Mouse (Mus musculus) MEL (cell line): ENCODE results near the gene Sh3tc1. TPM values are rescaled to one million over a fixed set of nuclear protein-coding genes. Genes with fewer than 3 reads are reported as not detected.

Experiments used
- DNase-seq: peaks from one replicate; pipeline ENCODE4 v3.0.0; 2011; ENCODE audit warnings: low read depth, low spot score
- H3K27ac ChIP-seq: 2 replicates; pipeline ENCODE4 v1.5.1; 2012; ENCODE audit warnings: low read depth, mild to moderate bottlenecking, control low read depth, low read length, moderate library complexity; ENCODE audit not compliant: control insufficient read depth
- H3K27me3 ChIP-seq, 2 experiments: fragments of 150-350 bp in 1 of 2; sonication (generic) in 1 of 2; 2 replicates each; pipeline ENCODE4 v1.6.1; 2012; ENCODE audit warnings: low read length in 2 of 2, mild to moderate bottlenecking in 2 of 2, improper control_type of control experiment in 1 of 2, moderate library complexity in 1 of 2; ENCODE audit not compliant: insufficient read depth in 2 of 2, control insufficient read depth in 1 of 2
- H3K36me3 ChIP-seq, 2 experiments: 2 replicates each; pipeline ENCODE4 v1.6.1; 2012 to 2014; ENCODE audit warnings: low read length in 2 of 2, improper control_type of control experiment in 1 of 2, inconsistent platforms in 1 of 2, mild to moderate bottlenecking in 1 of 2; ENCODE audit not compliant: insufficient read depth in 2 of 2, control insufficient read depth in 1 of 2
- H3K4me1 ChIP-seq, 2 experiments: fragments of 150-350 bp in 1 of 2; sonication (generic) in 1 of 2; 2 replicates each; pipeline ENCODE4 v1.6.1; 2012; ENCODE audit warnings: low read length in 2 of 2, improper control_type of control experiment in 1 of 2, mild to moderate bottlenecking in 1 of 2; ENCODE audit not compliant: insufficient read depth in 2 of 2, control insufficient read depth in 1 of 2
- H3K4me3 ChIP-seq, 2 experiments: fragments of 150-350 bp in 1 of 2; sonication (generic) in 1 of 2; 2 replicates each; pipeline ENCODE4 v1.5.1; 2012; ENCODE audit warnings: low read depth in 2 of 2, low read length in 2 of 2, mild to moderate bottlenecking in 2 of 2, moderate library complexity in 2 of 2, control low read depth in 1 of 2, improper control_type of control experiment in 1 of 2; ENCODE audit not compliant: control insufficient read depth in 1 of 2, insufficient read depth in 1 of 2
- H3K79me2 ChIP-seq: 2 replicates; pipeline ENCODE4 v1.6.1; 2012; ENCODE audit warnings: mild to moderate bottlenecking, low read length, moderate library complexity; ENCODE audit not compliant: control insufficient read depth, poor library complexity, insufficient read depth
- H3K9ac ChIP-seq: 2 replicates; pipeline ENCODE4 v1.6.1; 2012; ENCODE audit warnings: low read depth, mild to moderate bottlenecking, control low read depth, low read length, moderate library complexity; ENCODE audit not compliant: control insufficient read depth, poor library complexity, severe bottlenecking
- H3K9me3 ChIP-seq: fragments of 150-350 bp; sonication (generic); replicated peaks from 2 replicates; pipeline ENCODE4 v1.6.1; 2012; ENCODE audit warnings: mild to moderate bottlenecking, low read length, improper control_type of control experiment, moderate library complexity; ENCODE audit not compliant: insufficient read depth
- CHD2 ChIP-seq: IDR thresholded peaks from 2 replicates; pipeline ENCODE4 v1.6.1; 2011; ENCODE audit warnings: low read length, improper control_type of control experiment
- E2F4 ChIP-seq: IDR thresholded peaks from 2 replicates; pipeline ENCODE4 v1.6.1; 2011; ENCODE audit warnings: low read depth, low read length, improper control_type of control experiment, borderline replicate concordance
- ETS1 ChIP-seq: IDR thresholded peaks from 2 replicates; pipeline ENCODE4 v1.6.1; 2012; ENCODE audit warnings: low read depth, mild to moderate bottlenecking, inconsistent platforms, low read length, improper control_type of control experiment, moderate library complexity
- GABPA ChIP-seq: IDR thresholded peaks from 2 replicates; pipeline ENCODE4 v1.6.1; 2012; ENCODE audit warnings: low read depth, mild to moderate bottlenecking, inconsistent platforms, low read length, improper control_type of control experiment, moderate library complexity
- GATA1 ChIP-seq: IDR thresholded peaks from 2 replicates; pipeline ENCODE4 v1.6.1; 2011; ENCODE audit warnings: low read depth, low read length, improper control_type of control experiment
- JUND ChIP-seq: IDR thresholded peaks from 2 replicates; pipeline ENCODE4 v1.6.1; 2011; ENCODE audit warnings: low read depth, mild to moderate bottlenecking, improper control_type of control experiment, low read length
- KAT2A ChIP-seq: conservative IDR thresholded peaks from 2 replicates; pipeline ENCODE4 v1.6.1; 2012; ENCODE audit warnings: low read depth, low read length, improper control_type of control experiment, inconsistent platforms
- MAFK ChIP-seq: IDR thresholded peaks from 2 replicates; pipeline ENCODE4 v1.6.1; 2011; ENCODE audit warnings: low read depth, mild to moderate bottlenecking, low read length, improper control_type of control experiment, borderline replicate concordance
- MAX ChIP-seq: IDR thresholded peaks from 2 replicates; pipeline ENCODE4 v1.6.1; 2011; ENCODE audit warnings: low read length, improper control_type of control experiment
- MEF2A ChIP-seq: IDR thresholded peaks from 2 replicates; pipeline ENCODE4 v1.6.1; 2014; ENCODE audit warnings: low read depth, mild to moderate bottlenecking, inconsistent platforms, low read length, improper control_type of control experiment; ENCODE audit not compliant: poor library complexity, insufficient replicate concordance, severe bottlenecking; ENCODE audit errors: extremely low read depth
- MYB ChIP-seq: IDR thresholded peaks from 2 replicates; pipeline ENCODE4 v1.6.1; 2011; ENCODE audit warnings: mild to moderate bottlenecking, low read depth, low read length, improper control_type of control experiment
- POLR2A ChIP-seq, 2 experiments: IDR thresholded peaks; 2 replicates each; pipeline ENCODE4 v1.6.1; 2011 to 2012; ENCODE audit warnings: low read length in 2 of 2, mild to moderate bottlenecking in 2 of 2, control low read depth in 1 of 2, improper control_type of control experiment in 1 of 2, low read depth in 1 of 2, moderate library complexity in 1 of 2; ENCODE audit not compliant: control insufficient read depth in 1 of 2, insufficient read depth in 1 of 2, poor library complexity in 1 of 2
- POLR2AphosphoS2 ChIP-seq: IDR thresholded peaks from 2 replicates; pipeline ENCODE4 v1.6.1; 2011; ENCODE audit warnings: low read length, improper control_type of control experiment
- SMC3 ChIP-seq: IDR thresholded peaks from 2 replicates; pipeline ENCODE4 v1.6.1; 2011; ENCODE audit warnings: low read depth, low read length, improper control_type of control experiment
- TAL1 ChIP-seq: IDR thresholded peaks from 2 replicates; pipeline ENCODE4 v1.6.1; 2012; ENCODE audit warnings: mild to moderate bottlenecking, inconsistent platforms, low read length, moderate library complexity, mixed read lengths
- TBP ChIP-seq: IDR thresholded peaks from 2 replicates; pipeline ENCODE4 v1.8.0; 2011; ENCODE audit warnings: low read depth, low read length, improper control_type of control experiment
- TCF12 ChIP-seq: IDR thresholded peaks from 2 replicates; pipeline ENCODE4 v1.6.1; 2014; ENCODE audit warnings: low read depth, mild to moderate bottlenecking, inconsistent platforms, low read length, improper control_type of control experiment, moderate library complexity
- USF2 ChIP-seq, 2 experiments: IDR thresholded peaks; 2 replicates each; pipeline ENCODE4 v1.6.1; 2011 to 2012; ENCODE audit warnings: improper control_type of control experiment in 2 of 2, low read length in 2 of 2, borderline replicate concordance in 1 of 2, inconsistent platforms in 1 of 2, low read depth in 1 of 2, mild to moderate bottlenecking in 1 of 2; ENCODE audit not compliant: insufficient read depth in 1 of 2
- ZC3H11A ChIP-seq: IDR thresholded peaks from 2 replicates; pipeline ENCODE4 v1.6.1; 2012; ENCODE audit warnings: low read depth, mild to moderate bottlenecking, inconsistent platforms, low read length, improper control_type of control experiment
- ZMIZ1 ChIP-seq: IDR thresholded peaks from 2 replicates; pipeline ENCODE4 v1.6.1; 2012; ENCODE audit warnings: low read depth, mild to moderate bottlenecking, inconsistent platforms, low read length, improper control_type of control experiment, moderate library complexity
- ZNF384 ChIP-seq: IDR thresholded peaks from 2 replicates; pipeline ENCODE4 v1.6.1; 2012; ENCODE audit warnings: low read depth, mild to moderate bottlenecking, inconsistent platforms, low read length, improper control_type of control experiment
- polyA plus RNA-seq, 2 experiments: library from polyadenylated mRNA; stranded (reverse) in 1 of 2; unstranded in 1 of 2; fragments of >175 nt in 1 of 2; fragments of >200 nt in 1 of 2; gene quantifications; 2 replicates each; pipeline versions ENCODE4 v1.2.1 to v1.2.4; 2012; ENCODE audit warnings: low replicate concordance in 2 of 2, low read depth in 1 of 2; ENCODE audit not compliant: insufficient read length in 2 of 2, insufficient read depth in 1 of 2, missing spikeins in 1 of 2
- total RNA-seq: library from RNA; depleted of rRNA; stranded (reverse); fragments of 300-350 nt; gene quantifications from 2 replicates; pipeline ENCODE4 v1.2.3, GENCODE M21; 2012

Sh3tc1 gene
- total and polyA plus RNA-seq, 3 experiments = not detected

- Histone ChIP-seq H3K9ac (no peak overlapping the region), H3K4me1 (no peaks in the 10 kb centered on the region), H3K4me3 (no peak overlapping the region), H3K27me3 (no peaks in the 10 kb centered on the region), H3K27ac (no peak overlapping the region), H3K36me3 (no peaks in the 10 kb centered on the region), H3K9me3 (no peaks in the 10 kb centered on the region), H3K79me2 (no peaks in the 10 kb centered on the region)
- no peak for TF ChIP-seq MAFK
- TF ChIP-seq KAT2A = no peak
- no peak for TF ChIP-seq TAL1
- TF ChIP-seq CHD2 = no peak
- no peak for TF ChIP-seq MYB
- TF ChIP-seq POLR2AphosphoS2 = no peak
- DNase-seq = no peak
These were observed 9.2 kb downstream of the Sh3tc1 start for GRCm38 (mm10) chr5:35730552-35730951.

- Histone ChIP-seq H3K27me3 (no peaks in the 10 kb centered on the region), H3K9ac (no peak overlapping the region), H3K9me3 (no peaks in the 10 kb centered on the region)
- TF ChIP-seq TAL1 (no peak), GATA1 (no peak), ZMIZ1 (no peak), SMC3 (no peak), POLR2A (IDR thresholded peaks at IDR 0.05; ENCODE audit: control insufficient read depth in 1 of 2, insufficient read depth in 1 of 2, low read depth in 1 of 2, low read length in 2 of 2, poor library complexity in 1 of 2) (no peak), POLR2AphosphoS2 (no peak), MAFK (no peak), TCF12 (no peak), TBP (no peak), ZC3H11A (no peak), GABPA (no peak), MAX (no peak), MEF2A (no peak), USF2 (IDR thresholded peaks at IDR 0.05; ENCODE audit: borderline replicate concordance in 1 of 2, insufficient read depth in 1 of 2, low read depth in 1 of 2, low read length in 2 of 2) (no peak), E2F4 (no peak), MYB (no peak), ZNF384 (no peak), JUND (no peak), ETS1 (no peak)
- TF ChIP-seq, all 39 proteins: peak for 0
- no peak overlapping the region for H3K4me3 ChIP-seq
- no peaks in the 10 kb centered on the region for H3K36me3 ChIP-seq
- no peak for DNase-seq
- no peaks in the 10 kb centered on the region for H3K4me1 ChIP-seq
- H3K27ac ChIP-seq = no peak overlapping the region
- H3K79me2 ChIP-seq = no peaks in the 10 kb centered on the region
These were observed 9.9 kb downstream of the Sh3tc1 start for GRCm38 (mm10) chr5:35729844-35730243.
